Mouse (Mus musculus) midbrain, embryonic 12.5 days (tissue): ENCODE measurements at regions not wholly inside any gene's neighbourhood (a gene's known extent, or its start where the extent isn't known, plus 50 kb on each side); places are given as distances from the start of the nearest gene placed in this dataset. TPM values are rescaled to one million over a fixed set of nuclear protein-coding genes. Genes with fewer than 3 reads are reported as not detected.

ENCODE experiments used
- ATAC-seq: fragments of 200-750 bp; cut with Nextera tagmentation; 2 replicates; pipeline ENCODE4 v1.8.0; 2017; ENCODE audit warnings: low read depth, moderate TSS enrichment, moderate library complexity; ENCODE audit not compliant: low FRiP score
- H3K27ac ChIP-seq: fragments of 300-500 bp; sonication (generic); replicated peaks from 2 replicates; pipeline ENCODE4 v1.5.1; 2016; ENCODE audit warnings: mild to moderate bottlenecking
- H3K27me3 ChIP-seq: fragments of 300-500 bp; sonication (generic); 2 replicates; pipeline ENCODE4 v1.6.1; 2016; ENCODE audit warnings: mild to moderate bottlenecking
- H3K36me3 ChIP-seq: fragments of 300-500 bp; sonication (generic); 2 replicates; pipeline ENCODE4 v1.6.1; 2016
- H3K4me1 ChIP-seq: fragments of 300-500 bp; sonication (generic); 2 replicates; pipeline ENCODE4 v1.6.1; 2016
- H3K4me2 ChIP-seq: fragments of 300-500 bp; sonication (generic); replicated peaks from 2 replicates; pipeline ENCODE4 v1.6.1; 2016; ENCODE audit warnings: mild to moderate bottlenecking, moderate library complexity
- H3K4me3 ChIP-seq: fragments of 300-500 bp; sonication (generic); 2 replicates; pipeline ENCODE4 v1.5.1; 2016; ENCODE audit warnings: mild to moderate bottlenecking
- H3K9ac ChIP-seq: fragments of 300-500 bp; sonication (generic); replicated peaks from 2 replicates; pipeline ENCODE4 v1.6.1; 2016; ENCODE audit warnings: mild to moderate bottlenecking, moderate library complexity
- H3K9me3 ChIP-seq: fragments of 300-500 bp; sonication (generic); 2 replicates; pipeline ENCODE4 v1.6.1; 2016; ENCODE audit warnings: mild to moderate bottlenecking
- WGBS: fragments of 180-500 bp; shearing (Covaris S2); methylation state at CpG from one replicate; pipeline ENCODE4 v1.1.7; 2016; 5-methylcytosine and 5-hydroxymethylcytosine counted together
- microRNA-seq: library from miRNA; unstranded; fragments of <30 nt; microRNA quantifications from one replicate; pipeline ENCODE4, GENCODE M21; 2017

GRCm38 (mm10) chr3:115529918-115530317, 185.0 kb downstream of the S1pr1 start:
- Histone ChIP-seq H3K4me2 (no peak overlapping the region), H3K9ac (no peak overlapping the region), H3K36me3 (no peaks in the 10 kb centered on the region), H3K4me1 (no peaks in the 10 kb centered on the region), H3K9me3 (no peaks in the 10 kb centered on the region), H3K4me3 (no peak overlapping the region), H3K27me3 (no peaks in the 10 kb centered on the region), H3K27ac (no peak overlapping the region)
- ATAC-seq = no peak
- WGBS = 57% methylated on average over 4 of the region's 4 CpGs

GRCm38 (mm10) chr3:115523515-115523914, 191.4 kb downstream of the S1pr1 start:
- Histone ChIP-seq H3K36me3 (no peaks in the 10 kb centered on the region), H3K4me3 (no peak overlapping the region), H3K9ac (no peak overlapping the region), H3K4me2 (no peak overlapping the region), H3K27ac (no peak overlapping the region), H3K27me3 (no peaks in the 10 kb centered on the region), H3K4me1 (no peaks in the 10 kb centered on the region), H3K9me3 (no peaks in the 10 kb centered on the region)
- WGBS = 88% methylated on average over 2 of the region's 2 CpGs
- ATAC-seq = no peak

DNA sequence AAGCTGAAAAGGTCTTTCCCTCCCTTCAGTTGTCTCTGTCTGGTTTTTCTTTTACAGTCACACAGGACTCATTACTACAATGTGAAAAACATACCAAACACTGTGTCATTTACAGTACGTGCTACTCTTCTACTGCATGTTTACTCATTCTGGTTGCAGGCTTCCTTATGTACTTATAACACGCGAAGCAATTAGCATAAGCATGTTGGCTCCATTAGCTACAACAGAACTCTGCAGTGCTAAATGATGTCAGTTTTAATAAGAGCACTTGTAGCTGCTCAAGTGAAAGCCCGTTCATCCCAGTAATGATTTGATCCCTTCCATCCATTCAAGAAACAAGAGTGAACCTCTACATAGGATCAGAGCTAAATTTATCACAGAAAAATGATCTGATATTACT, 199.2 kb downstream of the S1pr1 start:
- Histone ChIP-seq H3K9ac (no peak overlapping the region), H3K36me3 (no peaks in the 10 kb centered on the region), H3K4me1 (no peaks in the 10 kb centered on the region), H3K9me3 (no peaks in the 10 kb centered on the region), H3K4me3 (no peak overlapping the region), H3K4me2 (no peak overlapping the region), H3K27ac (no peak overlapping the region), H3K27me3 (no peaks in the 10 kb centered on the region)
- no peak for ATAC-seq
- 89% methylated on average over 4 of the region's 4 CpGs for WGBS

DNA sequence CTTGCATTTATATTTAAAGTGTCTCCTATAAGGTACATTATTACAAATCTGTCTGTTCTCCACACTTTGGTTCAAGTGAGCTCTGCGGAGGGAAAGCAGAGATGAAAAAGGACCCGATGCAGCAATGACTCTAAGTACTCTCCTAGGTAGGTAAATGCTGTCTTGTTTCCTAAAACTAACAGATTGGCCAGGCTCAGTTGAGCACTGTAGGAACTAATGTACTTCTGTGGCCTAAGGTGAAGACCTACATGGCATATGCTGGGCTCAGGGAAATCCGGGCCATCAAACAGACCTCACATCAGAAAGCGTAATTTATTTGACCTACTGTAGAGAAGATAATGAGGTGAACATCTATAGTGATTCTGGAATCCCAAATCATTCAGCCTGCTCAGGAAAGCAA, 205.2 kb downstream of the S1pr1 start:
- Histone ChIP-seq H3K4me2 (no peak overlapping the region), H3K27me3 (no peaks in the 10 kb centered on the region), H3K9ac (no peak overlapping the region), H3K4me1 (no peaks in the 10 kb centered on the region), H3K27ac (no peak overlapping the region), H3K9me3 (no peaks in the 10 kb centered on the region), H3K36me3 (no peaks in the 10 kb centered on the region), H3K4me3 (no peak overlapping the region)
- WGBS = 90% methylated on average over 4 of the region's 4 CpGs
- no peak for ATAC-seq

DNA sequence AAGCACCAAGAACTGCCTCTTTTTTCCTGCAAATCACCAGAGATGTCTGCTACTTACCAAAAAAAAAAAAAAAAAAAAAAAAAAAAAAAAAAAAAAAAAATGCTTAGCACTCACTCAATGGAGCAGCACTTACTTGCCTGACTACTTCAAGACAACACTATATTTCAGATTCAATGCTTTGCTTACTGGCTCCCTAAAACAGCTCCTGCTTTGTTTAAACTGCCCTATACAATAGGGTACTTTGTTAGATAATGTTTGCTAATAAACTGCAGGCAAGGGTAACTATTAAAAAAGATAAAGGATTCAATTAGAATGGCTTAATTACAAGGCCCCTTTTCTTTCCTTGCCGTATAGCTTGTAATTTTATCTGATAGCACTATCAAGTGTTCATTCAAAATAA, 217.5 kb downstream of the S1pr1 start:
- Histone ChIP-seq H3K4me2 (no peak overlapping the region), H3K36me3 (no peaks in the 10 kb centered on the region), H3K27ac (no peak overlapping the region), H3K9ac (no peak overlapping the region), H3K4me1 (no peaks in the 10 kb centered on the region), H3K4me3 (no peak overlapping the region), H3K9me3 (no peaks in the 10 kb centered on the region), H3K27me3 (no peaks in the 10 kb centered on the region)
- WGBS = 60% methylated on average over 1 of the region's 1 CpGs
- no peak for ATAC-seq

DNA sequence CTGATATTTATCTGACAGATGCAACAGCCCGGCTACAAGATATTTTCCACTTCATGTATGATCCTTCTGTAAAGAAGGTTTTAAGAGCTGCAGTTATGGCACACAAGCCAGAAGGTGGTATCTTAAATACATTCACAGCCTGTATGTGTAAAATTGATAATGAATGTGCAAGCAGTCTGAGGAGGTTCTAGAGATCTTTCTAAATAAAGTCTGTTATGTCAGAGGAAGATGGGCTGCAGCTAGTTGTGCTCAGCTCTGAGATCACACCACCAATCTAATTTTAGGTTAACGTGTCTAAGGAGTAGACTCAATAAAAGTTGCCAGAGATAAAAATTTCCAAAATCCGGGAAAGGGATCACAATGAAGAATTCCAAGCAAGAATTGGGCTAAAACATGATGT, 218.8 kb downstream of the S1pr1 start:
- 89% methylated on average over 3 of the region's 3 CpGs for WGBS
- H3K4me1 ChIP-seq = no peaks in the 10 kb centered on the region
- H3K4me2 ChIP-seq = no peak overlapping the region
- H3K4me3 ChIP-seq = no peak overlapping the region
- H3K9me3 ChIP-seq = no peaks in the 10 kb centered on the region
- H3K36me3 ChIP-seq = no peaks in the 10 kb centered on the region
- H3K9ac ChIP-seq = no peak overlapping the region
- no peak for ATAC-seq
- no peaks in the 10 kb centered on the region for H3K27me3 ChIP-seq
- no peak overlapping the region for H3K27ac ChIP-seq

GRCm38 (mm10) chr3:115495692-115496091, 219.2 kb downstream of the S1pr1 start:
- Histone ChIP-seq H3K27ac (no peak overlapping the region), H3K36me3 (no peaks in the 10 kb centered on the region), H3K4me1 (no peaks in the 10 kb centered on the region), H3K4me2 (no peak overlapping the region), H3K4me3 (no peak overlapping the region), H3K9ac (no peak overlapping the region), H3K9me3 (no peaks in the 10 kb centered on the region), H3K27me3 (no peaks in the 10 kb centered on the region)
- ATAC-seq = no peak

DNA sequence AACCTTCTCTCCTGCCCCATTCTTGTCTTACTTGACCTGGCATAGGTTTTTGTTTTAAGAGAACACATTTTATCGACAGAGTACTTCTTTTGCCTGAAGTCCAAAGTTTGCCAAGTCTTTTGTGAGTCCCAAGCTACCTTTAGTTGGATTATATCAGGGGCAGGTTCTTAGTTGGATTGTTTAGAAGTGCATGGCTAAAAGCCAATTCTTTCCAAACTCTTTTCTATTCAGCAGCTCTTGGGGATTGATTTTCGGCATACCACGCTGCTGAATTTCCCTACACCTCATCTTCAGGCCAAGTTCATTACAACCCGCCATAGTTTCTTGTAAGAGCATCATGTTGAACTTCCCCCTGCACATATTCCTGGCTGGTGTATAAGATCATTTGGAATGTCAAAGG, 245.9 kb downstream of the S1pr1 start:
- Histone ChIP-seq H3K27me3 (no peaks in the 10 kb centered on the region), H3K4me3 (no peak overlapping the region), H3K9me3 (no peaks in the 10 kb centered on the region), H3K36me3 (no peaks in the 10 kb centered on the region), H3K27ac (no peak overlapping the region), H3K9ac (no peak overlapping the region), H3K4me2 (no peak overlapping the region), H3K4me1 (no peaks in the 10 kb centered on the region)
- 87% methylated on average over 4 of the region's 4 CpGs for WGBS
- ATAC-seq = no peak

DNA sequence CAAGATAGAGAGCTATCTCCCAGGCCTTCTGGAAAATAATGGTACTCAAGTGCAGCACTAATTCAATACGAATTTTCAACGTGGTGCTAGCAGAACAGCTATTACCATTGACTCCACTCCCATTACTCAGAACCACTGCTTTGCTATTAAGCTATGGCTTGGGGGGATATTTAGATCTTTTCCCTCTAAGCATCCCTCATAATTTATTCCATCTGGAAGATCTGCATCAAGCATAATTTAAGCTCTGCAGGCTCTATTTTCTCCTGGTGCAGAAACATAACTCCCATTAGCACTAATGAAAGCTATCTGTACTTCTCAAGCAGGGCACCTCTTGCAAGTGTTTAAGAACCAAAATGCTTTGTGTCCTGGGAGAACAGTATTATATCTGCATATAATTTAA, 247.0 kb downstream of the S1pr1 start:
- H3K9ac ChIP-seq = no peak overlapping the region
- no peaks in the 10 kb centered on the region for H3K27me3 ChIP-seq
- H3K4me3 ChIP-seq = no peak overlapping the region
- H3K27ac ChIP-seq = no peak overlapping the region
- no peaks in the 10 kb centered on the region for H3K4me1 ChIP-seq
- H3K4me2 ChIP-seq = no peak overlapping the region
- no peaks in the 10 kb centered on the region for H3K36me3 ChIP-seq
- no peaks in the 10 kb centered on the region for H3K9me3 ChIP-seq
- 50% methylated on average over 2 of the region's 2 CpGs for WGBS
- no peak for ATAC-seq

- Histone ChIP-seq H3K36me3 (no peaks in the 10 kb centered on the region), H3K4me2 (no peak overlapping the region), H3K4me3 (no peak overlapping the region), H3K9me3 (no peaks in the 10 kb centered on the region), H3K27me3 (no peaks in the 10 kb centered on the region), H3K27ac (no peak overlapping the region), H3K9ac (no peak overlapping the region), H3K4me1 (no peaks in the 10 kb centered on the region)
- 74% methylated on average over 3 of the region's 3 CpGs for WGBS
- peak; percentile 41; the same call in 1 of the 2 replicates for ATAC-seq
Measured at GRCm38 (mm10) chr3:115462623-115463022, 252.2 kb downstream of the S1pr1 start.

Small RNAs in the stretch of these regions (microRNA-seq; reads per million reads assigned to microRNA genes)
- not detected for gene Gm25347
